Mouse (Mus musculus) kidney, embryonic 14.5 days (tissue): ENCODE measurements around the gene Svopl. TPM values are rescaled to one million over a fixed set of nuclear protein-coding genes. Genes with fewer than 3 reads are reported as not detected.

Experiments used
- ATAC-seq: fragments of 200-750 bp; cut with Nextera tagmentation; 2 replicates; pipeline ENCODE4 v1.8.0; 2017; ENCODE audit warnings: moderate number of reproducible peaks, mild to moderate bottlenecking, moderate TSS enrichment, moderate library complexity; ENCODE audit not compliant: low FRiP score, low TSS enrichment
- H3K27ac ChIP-seq: fragments of 300-500 bp; sonication (generic); 2 replicates; pipeline ENCODE4 v1.5.1; 2014; ENCODE audit warnings: low read depth, mild to moderate bottlenecking, low read length, moderate library complexity, mixed read lengths
- H3K27me3 ChIP-seq: fragments of 300-500 bp; sonication (generic); 2 replicates; pipeline ENCODE4 v1.6.1; 2014; ENCODE audit warnings: mild to moderate bottlenecking, low read length; ENCODE audit not compliant: control insufficient read depth, insufficient read depth
- H3K36me3 ChIP-seq: fragments of 300-500 bp; sonication (generic); 2 replicates; pipeline ENCODE4 v1.6.1; 2014; ENCODE audit warnings: low read length, mixed read lengths; ENCODE audit not compliant: control insufficient read depth, insufficient read depth
- H3K4me1 ChIP-seq: fragments of 300-500 bp; sonication (generic); 2 replicates; pipeline ENCODE4 v1.6.1; 2014; ENCODE audit warnings: low read length, mixed read lengths; ENCODE audit not compliant: control insufficient read depth, insufficient read depth
- H3K4me2 ChIP-seq: fragments of 300-500 bp; sonication (generic); replicated peaks from 2 replicates; pipeline ENCODE4 v1.6.1; 2014; ENCODE audit warnings: low read depth, mild to moderate bottlenecking, low read length
- H3K4me3 ChIP-seq: fragments of 300-500 bp; sonication (generic); 2 replicates; pipeline ENCODE4 v1.5.1; 2014; ENCODE audit warnings: mild to moderate bottlenecking, low read length
- H3K9ac ChIP-seq: fragments of 300-500 bp; sonication (generic); 2 replicates; pipeline ENCODE4 v1.6.1; 2014; ENCODE audit warnings: low read depth, mild to moderate bottlenecking, low read length, moderate library complexity
- H3K9me3 ChIP-seq: fragments of 300-500 bp; sonication (generic); 2 replicates; pipeline ENCODE4 v1.6.1; 2016; ENCODE audit warnings: low read length; ENCODE audit not compliant: control insufficient read depth
- WGBS: fragments of 180-500 bp; shearing (Covaris S2); extraction: QIAGEN DNeasy Blood & Tissue Kit; methylation state at CpG from one replicate; pipeline ENCODE4 v1.1.7; 2014; 5-methylcytosine and 5-hydroxymethylcytosine counted together
- polyA plus RNA-seq: library from polyadenylated mRNA; unstranded; fragments of >200 nt; fragmentation: Nextera tagmentation; extraction: Ambion mirVana; gene quantifications from 2 replicates; pipeline ENCODE4 v1.2.1, GENCODE M21; 2014

Gene Svopl
- polyA plus RNA-seq, 1 experiment from 2014 or later = 17.8 TPM

- Histone ChIP-seq H3K36me3 (no peaks in the 10 kb centered on the region), H3K9ac (no peak overlapping the region), H3K9me3 (no peaks in the 10 kb centered on the region; the same call in 1 of the 2 replicates), H3K27me3 (no peaks in the 10 kb centered on the region), H3K4me2 (no peak overlapping the region), H3K4me3 (no peak overlapping the region), H3K27ac (peak overlapping the region; percentile 37; the same call in 1 of the 2 replicates), H3K4me1 (peaks cover 6% of the 10 kb centered on the region; the same call in 1 of the 2 replicates)
- ATAC-seq = 0 out of 2 replicates have a peak, but pooled peaks have one; percentile 51
- WGBS = 62% methylated on average over 5 of the region's 5 CpGs
Measured at GRCm38 (mm10) chr6:38072137-38072796, 25.5 kb upstream of the Svopl start.

GRCm38 (mm10) chr6:38071256-38071655 is 24.5 kb upstream of the Svopl start:
- Histone ChIP-seq H3K9ac (no peak overlapping the region), H3K27me3 (no peaks in the 10 kb centered on the region), H3K4me3 (no peak overlapping the region), H3K36me3 (no peaks in the 10 kb centered on the region), H3K4me2 (no peak overlapping the region), H3K4me1 (peaks cover 6% of the 10 kb centered on the region; the same call in 1 of the 2 replicates), H3K27ac (no peak overlapping the region), H3K9me3 (no peaks in the 10 kb centered on the region; the same call in 1 of the 2 replicates)
- WGBS = 90% methylated on average over 4 of the region's 4 CpGs
- no peak for ATAC-seq

- Histone ChIP-seq H3K27me3 (no peaks in the 10 kb centered on the region), H3K36me3 (no peaks in the 10 kb centered on the region), H3K27ac (no peak overlapping the region), H3K4me3 (no peak overlapping the region), H3K4me2 (no peak overlapping the region), H3K4me1 (0 out of 2 replicates have a peak, but pooled peaks cover 4% of the 10 kb centered on the region), H3K9ac (no peak overlapping the region), H3K9me3 (peaks cover 10% of the 10 kb centered on the region)
- peak; percentile 86 for ATAC-seq
- WGBS = 3% methylated on average over 5 of the region's 5 CpGs
Measured at GRCm38 (mm10) chr6:38066215-38066614, 19.4 kb upstream of the Svopl start.

- no peak overlapping the region for H3K4me2 ChIP-seq
- no peak overlapping the region for H3K27ac ChIP-seq
- H3K4me1 ChIP-seq = 0 out of 2 replicates have a peak, but pooled peaks cover 4% of the 10 kb centered on the region
- no peak overlapping the region for H3K9ac ChIP-seq
- H3K4me3 ChIP-seq = no peak overlapping the region
- ATAC-seq = 0 out of 2 replicates have a peak, but pooled peaks have one; percentile 63
- peaks cover 10% of the 10 kb centered on the region for H3K9me3 ChIP-seq
- 73% methylated on average over 11 of the region's 11 CpGs for WGBS
- no peaks in the 10 kb centered on the region for H3K36me3 ChIP-seq
- H3K27me3 ChIP-seq = no peaks in the 10 kb centered on the region
Measured at GRCm38 (mm10) chr6:38065501-38066122, 18.8 kb upstream of the Svopl start.

GRCm38 (mm10) chr6:38065122-38065500 is 18.3 kb upstream of the Svopl start:
- Histone ChIP-seq H3K4me3 (no peak overlapping the region), H3K36me3 (no peaks in the 10 kb centered on the region), H3K9ac (no peak overlapping the region), H3K9me3 (peaks cover 10% of the 10 kb centered on the region), H3K4me1 (0 out of 2 replicates have a peak, but pooled peaks cover 4% of the 10 kb centered on the region), H3K27ac (no peak overlapping the region), H3K27me3 (no peaks in the 10 kb centered on the region), H3K4me2 (no peak overlapping the region)
- 60% methylated on average over 3 of the region's 3 CpGs for WGBS
- no peak for ATAC-seq

- 73% methylated on average over 2 of the region's 2 CpGs for WGBS
- ATAC-seq = no peak
Measured at GRCm38 (mm10) chr6:38064621-38065020, 17.8 kb upstream of the Svopl start.

GRCm38 (mm10) chr6:38058805-38059204 is 12.0 kb upstream of the Svopl start:
- Histone ChIP-seq H3K27me3 (no peaks in the 10 kb centered on the region), H3K9me3 (peaks cover 10% of the 10 kb centered on the region; the same call in 1 of the 2 replicates), H3K4me1 (no peaks in the 10 kb centered on the region), H3K9ac (no peak overlapping the region), H3K4me2 (no peak overlapping the region), H3K27ac (no peak overlapping the region), H3K4me3 (no peak overlapping the region), H3K36me3 (no peaks in the 10 kb centered on the region)
- WGBS = 66% methylated on average over 5 of the region's 5 CpGs
- no peak for ATAC-seq

More at GRCm38 (mm10) chr6:38064621-38065020, 17.8 kb upstream of the Svopl start:
- Histone ChIP-seq H3K27ac (no peak overlapping the region), H3K4me3 (no peak overlapping the region), H3K4me1 (0 out of 2 replicates have a peak, but pooled peaks cover 4% of the 10 kb centered on the region), H3K27me3 (no peaks in the 10 kb centered on the region), H3K9ac (no peak overlapping the region), H3K36me3 (no peaks in the 10 kb centered on the region), H3K9me3 (peaks cover 10% of the 10 kb centered on the region), H3K4me2 (no peak overlapping the region)

- 81% methylated on average over 15 of the region's 15 CpGs for WGBS
- ATAC-seq = no peak
- Histone ChIP-seq H3K4me2 (no peak overlapping the region), H3K9ac (no peak overlapping the region), H3K27me3 (no peaks in the 10 kb centered on the region), H3K9me3 (no peaks in the 10 kb centered on the region), H3K4me3 (no peak overlapping the region), H3K36me3 (no peaks in the 10 kb centered on the region), H3K4me1 (0 out of 2 replicates have a peak, but pooled peaks cover 4% of the 10 kb centered on the region), H3K27ac (no peak overlapping the region)
Measured at GRCm38 (mm10) chr6:38055471-38056330, 8.9 kb upstream of the Svopl start.
